Mouse (Mus musculus): ENCODE measurements around the gene Afmid. TPM values are rescaled to one million over a fixed set of nuclear protein-coding genes. Genes with fewer than 3 reads are reported as not detected.
"Not testable (repeated sequence)": the region's sequence is repeated elsewhere in the genome, so short reads cannot be mapped to it uniquely, and the experiment has no call there.

Gene Afmid
- total RNA-seq, 2 experiments from 2014 or later, result 4.6 to 6.7 TPM

GRCm38 (mm10) chr11:117821868-117822267 lies 3.9 kb upstream of the Afmid start:
- intact Hi-C loops (cut with DNase I), result loop anchor here (5.0 to 10.0 kb wide), 2 partner anchors 455 to 577 kb away; no protein-coding TSS in a partner anchor
- DNase-seq (ENCODE audit: low spot score in 2 of 2), result no peak

- no peak for DNase-seq (ENCODE audit: low spot score in 2 of 2)
- intact Hi-C loops (cut with DNase I), result loop anchor here (5.0 to 10.0 kb wide), 2 partner anchors 455 to 578 kb away; no protein-coding TSS in a partner anchor
These were observed 2.9 kb upstream of the Afmid start for GRCm38 (mm10) chr11:117822728-117823241.

- no peak for DNase-seq (ENCODE audit: low spot score in 2 of 2)
- intact Hi-C loops (cut with DNase I), result loop anchor here (5.0 to 10.0 kb wide), 2 partner anchors 456 to 579 kb away; no protein-coding TSS in a partner anchor
These were observed 2.3 kb upstream of the Afmid start for GRCm38 (mm10) chr11:117823411-117823810.

- DNase-seq (ENCODE audit: low spot score in 2 of 2), result peak; percentile 77 to 87
- intact Hi-C loops (cut with DNase I), result loop anchor here (1.0 to 10.0 kb wide), 6 partner anchors 34 to 580 kb away; no protein-coding TSS in a partner anchor
These were observed 1.4 kb upstream of the Afmid start for GRCm38 (mm10) chr11:117824060-117824969.

- no peak for DNase-seq (ENCODE audit: low spot score in 2 of 2)
- intact Hi-C loops (cut with DNase I), result loop anchor here (10.0 kb wide), 1 partner anchor 581 kb away; no protein-coding TSS in a partner anchor
These were observed 440 bp downstream of the Afmid start for GRCm38 (mm10) chr11:117826164-117826563.

GRCm38 (mm10) chr11:117826916-117827315 lies 1.2 kb downstream of the Afmid start:
- no peak for DNase-seq (ENCODE audit: low spot score in 2 of 2)
- intact Hi-C loops (cut with DNase I), result loop anchor here (10.0 kb wide), 1 partner anchor 582 kb away; no protein-coding TSS in a partner anchor

GRCm38 (mm10) chr11:117827386-117827785 lies 1.7 kb downstream of the Afmid start:
- intact Hi-C loops (cut with DNase I), result loop anchor here (10.0 kb wide), 1 partner anchor 583 kb away; no protein-coding TSS in a partner anchor
- DNase-seq (ENCODE audit: low spot score in 2 of 2), result no peak

- no peak for DNase-seq (ENCODE audit: low spot score in 2 of 2)
- intact Hi-C loops (cut with DNase I), result loop anchor here (10.0 kb wide), 1 partner anchor 584 kb away; no protein-coding TSS in a partner anchor
These were observed 2.6 kb downstream of the Afmid start for GRCm38 (mm10) chr11:117828149-117828887.

- intact Hi-C loops (cut with DNase I), result loop anchor here (10.0 kb wide), 1 partner anchor 584 kb away; no protein-coding TSS in a partner anchor
- peak in 1 of 2 experiments; percentile 30 for DNase-seq (ENCODE audit: low spot score in 2 of 2)
These were observed 3.3 kb downstream of the Afmid start for GRCm38 (mm10) chr11:117828888-117829604.

GRCm38 (mm10) chr11:117829671-117830215 lies 4.0 kb downstream of the Afmid start:
- intact Hi-C loops (cut with DNase I), result loop anchor here (10.0 kb wide), 1 partner anchor 585 kb away; no protein-coding TSS in a partner anchor
- DNase-seq (ENCODE audit: low spot score in 2 of 2), result no peak

- DNase-seq (ENCODE audit: low spot score in 2 of 2), result no peak
- intact Hi-C loops (cut with DNase I), result no loop called here
These were observed 4.7 kb downstream of the Afmid start for GRCm38 (mm10) chr11:117830401-117830800.

GRCm38 (mm10) chr11:117832086-117832969 lies 6.6 kb downstream of the Afmid start:
- intact Hi-C loops (cut with DNase I), result no loop called here
- peak; percentile 65 to 70 for DNase-seq (ENCODE audit: low spot score in 2 of 2)

GRCm38 (mm10) chr11:117833509-117833908 lies 7.8 kb downstream of the Afmid start:
- DNase-seq (ENCODE audit: low spot score in 2 of 2); intact Hi-C loops (cut with DNase I): not testable (repeated sequence)

GRCm38 (mm10) chr11:117834086-117834485 lies 8.4 kb downstream of the Afmid start:
- no peak for DNase-seq (ENCODE audit: low spot score in 2 of 2)
- intact Hi-C loops (cut with DNase I), result no loop called here

GRCm38 (mm10) chr11:117836306-117836705 lies 10.6 kb downstream of the Afmid start:
- peak; percentile 45 to 88 for DNase-seq (ENCODE audit: low spot score in 2 of 2)
- intact Hi-C loops (cut with DNase I), result no loop called here

GRCm38 (mm10) chr11:117838572-117838971 lies 12.8 kb downstream of the Afmid start:
- no peak for DNase-seq (ENCODE audit: low spot score in 2 of 2)
- intact Hi-C loops (cut with DNase I), result no loop called here

GRCm38 (mm10) chr11:117839021-117839420 lies 13.3 kb downstream of the Afmid start:
- intact Hi-C loops (cut with DNase I), result no loop called here
- DNase-seq (ENCODE audit: low spot score in 2 of 2), result no peak

GRCm38 (mm10) chr11:117840910-117841309 lies 15.2 kb downstream of the Afmid start:
- intact Hi-C loops (cut with DNase I), result no loop called here

More at GRCm38 (mm10) chr11:117840910-117841309, 15.2 kb downstream of the Afmid start:
- DNase-seq (ENCODE audit: low spot score in 2 of 2), result no peak
